Mouse (Mus musculus) megakaryocyte progenitor cell, adult 5-6 weeks (primary cell): Measurements from ENCODE around the gene 4930523C07Rik. TPM values are rescaled to one million over a fixed set of nuclear protein-coding genes. Genes with fewer than 3 reads are reported as not detected.

Experiments
- ATAC-seq: replicated peaks from 2 replicates; pipeline ENCODE4 v1.8.0; 2016; ENCODE audit warnings: mild to moderate bottlenecking, moderate TSS enrichment, inconsistent platforms; ENCODE audit not compliant: poor library complexity
- total RNA-seq, 2 experiments: library from RNA; stranded (forward) in 1 of 2; stranded (reverse) in 1 of 2; fragments of 157-497, 149-512 nt in 1 of 2; fragments of 200-1000 nt in 1 of 2; gene quantifications; 2 replicates each; pipeline versions ENCODE4 v1.2.3 to v1.2.4; 2015 to 2017

Gene 4930523C07Rik
- total RNA-seq, 2 experiments from 2014 or later: 55.5 to 59.1 TPM

DNA sequence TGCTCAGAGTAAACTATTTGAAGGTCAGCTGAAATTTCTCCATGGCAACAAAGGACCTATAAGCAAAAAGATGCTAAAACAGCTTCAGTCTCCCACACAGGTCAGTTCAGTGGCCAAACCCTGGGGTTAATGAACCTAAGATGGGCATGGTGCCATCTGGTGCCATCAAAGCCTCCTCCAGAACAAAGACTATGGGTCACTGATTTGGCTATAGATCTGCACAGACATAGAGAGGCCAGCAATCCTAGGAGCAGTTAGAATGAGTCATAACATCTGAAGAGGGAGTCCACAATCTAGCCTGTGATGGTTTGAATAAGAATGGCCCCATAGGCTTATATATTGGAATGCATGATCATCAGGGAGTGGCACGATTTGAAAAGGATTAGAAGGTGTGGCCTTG is 40.1 kb downstream of the 4930523C07Rik start:
- ATAC-seq: no peak

GRCm38 (mm10) chr1:160086651-160087050 is 42.5 kb downstream of the 4930523C07Rik start:
- no peak for ATAC-seq

DNA sequence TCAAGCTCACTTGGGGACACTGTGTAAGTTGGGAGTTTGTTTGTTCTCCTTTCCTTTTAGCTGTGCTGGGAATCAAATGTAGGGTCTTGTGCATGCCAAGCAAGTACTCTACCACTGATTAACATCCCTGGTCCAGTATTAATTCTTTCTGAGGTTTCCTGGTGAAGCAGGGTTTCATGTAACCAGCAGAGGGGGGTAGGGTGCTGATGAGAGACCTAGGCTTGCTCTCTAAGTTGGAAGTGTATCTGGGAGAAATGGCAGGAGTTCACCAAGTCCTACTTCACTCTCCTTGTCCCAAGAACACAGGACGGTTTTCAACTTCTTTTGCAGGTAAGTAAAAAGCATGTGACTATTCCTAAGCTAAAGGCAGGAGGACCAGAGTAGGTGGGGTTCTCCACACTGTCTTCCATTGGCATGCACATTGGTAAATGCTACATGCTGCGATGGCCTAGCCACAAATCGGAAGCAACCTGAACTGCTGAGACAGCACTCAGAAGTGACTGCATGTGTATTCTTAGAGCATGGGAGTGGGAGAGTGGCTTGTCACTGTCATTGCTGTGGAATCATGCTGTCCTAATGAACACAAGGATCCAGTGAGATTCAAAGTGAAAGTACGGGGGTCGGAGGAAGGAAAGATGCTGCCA is 55.6 kb downstream of the 4930523C07Rik start:
- no peak for ATAC-seq

DNA sequence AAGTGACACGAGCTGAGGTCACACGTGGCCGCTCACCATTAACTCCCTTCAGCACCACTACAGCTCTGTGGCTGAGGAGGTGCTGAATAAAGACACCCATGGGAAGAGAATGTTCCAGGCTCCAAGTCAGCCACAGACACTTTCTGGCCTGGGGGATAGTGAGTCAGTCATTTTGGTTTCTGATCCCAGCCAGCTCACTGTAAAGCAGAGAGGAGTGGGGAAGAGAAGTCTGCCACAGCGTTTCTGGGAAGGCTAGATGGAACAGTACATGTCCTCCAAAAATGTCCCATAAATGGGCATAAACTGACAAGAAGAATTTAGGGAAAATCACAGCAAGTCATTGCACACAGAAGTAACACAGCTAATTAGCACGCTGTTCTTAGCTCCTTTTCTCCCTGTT is 56.8 kb downstream of the 4930523C07Rik start:
- no peak for ATAC-seq

- ATAC-seq: no peak
Observed at GRCm38 (mm10) chr1:160105426-160105825, 61.2 kb downstream of the 4930523C07Rik start.

- ATAC-seq: no peak
Observed at GRCm38 (mm10) chr1:160108604-160109003, 64.4 kb downstream of the 4930523C07Rik start.

GRCm38 (mm10) chr1:160123957-160124356 is 79.8 kb downstream of the 4930523C07Rik start:
- ATAC-seq: no peak

Other genes with a start within 250 kb of the 4930523C07Rik start
- gene Tnn, start 109.2 kb downstream of the 4930523C07Rik start, total RNA-seq (2015): not detected in 2 replicates
- gene Tnn, start 109.2 kb downstream of the 4930523C07Rik start, total RNA-seq (2017): not detected in 2 replicates
- 198 and 201 TPM in 2 replicates for gene Mrps14, start 150.8 kb downstream of the 4930523C07Rik start, total RNA-seq (2015)
- gene Mrps14, start 150.8 kb downstream of the 4930523C07Rik start, total RNA-seq (2017): 151 and 173 TPM in 2 replicates
- 338 and 369 TPM in 2 replicates for gene Cacybp, start 168.5 kb downstream of the 4930523C07Rik start, total RNA-seq (2015)
- gene Cacybp, start 168.5 kb downstream of the 4930523C07Rik start, total RNA-seq (2017): 281 and 317 TPM in 2 replicates